10 mouse cellular contexts compared by ENCODE assay signal in the genomic region with DNA sequence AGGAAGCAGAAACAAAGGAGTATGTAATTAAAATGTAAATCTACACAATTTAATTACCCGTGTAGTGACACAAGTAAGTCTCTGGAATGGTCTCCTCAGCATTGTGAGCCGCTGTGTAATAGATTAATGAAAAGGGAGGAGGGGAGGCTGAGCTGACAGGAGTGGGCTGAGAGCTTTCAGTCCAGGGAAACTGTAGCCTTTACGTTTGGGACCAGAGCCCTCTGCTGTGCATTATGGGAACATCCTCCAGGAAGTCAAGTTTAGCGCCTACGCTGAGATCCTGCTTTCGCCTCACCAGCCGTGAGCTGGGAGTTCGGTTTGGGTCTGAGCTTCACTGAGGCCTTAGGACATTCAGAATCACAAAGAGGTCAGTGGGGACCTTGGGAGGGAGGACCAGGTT. TPM values are rescaled to one million over a fixed set of nuclear protein-coding genes. Genes with fewer than 3 reads are reported as not detected.
DNase-seq lines count a peak whose midpoint lies in the region; ATAC-seq and TF ChIP-seq lines count a peak whose summit lies in the region.
"Had no signal": no experiment of that assay in that cellular context is flagged by ENCODE, and none has a peak within 500 bp of the region (broad histone marks: within the 10 kb centered on the region; RNA-seq: fewer than 3 reads in every experiment).

No protein-coding gene starts in this region.

- 17% methylated on average over 8 of the region's 8 CpGs for WGBS in kidney, postnatal 0 days
- WGBS in embryonic facial prominence, embryonic 14.5 days = 22% methylated on average over 8 of the region's 8 CpGs

- peak; percentile 75 for TF ChIP-seq CTCF in kidney, postnatal 0 days (IDR thresholded peaks at IDR 0.05; ENCODE audit: low read depth)

- DNase-seq in kidney, postnatal 0 days (ENCODE audit: low spot score) = peak; percentile 91
- no peak for DNase-seq in kidney, adult 8-10 months
- peak; percentile 80 for DNase-seq in brain, adult 2 months (ENCODE audit: low read depth, low spot score)
- DNase-seq in embryonic facial prominence, embryonic 14.5 days (ENCODE audit: low spot score) = peak; percentile 50
- peak; percentile 57 for DNase-seq in mesoderm, embryonic 11.5 days (ENCODE audit: low read depth, low spot score)
- no peak for DNase-seq in layer of hippocampus, adult 9-11 months
- no peak for DNase-seq in thymus, postnatal 14 days

- no peak overlapping the region for H3K4me3 ChIP-seq in kidney, postnatal 0 days (replicated peaks; ENCODE audit: low read depth, low read length)
- H3K4me3 ChIP-seq in embryonic facial prominence, embryonic 14.5 days (ENCODE audit: low read depth, low read length) = no peak overlapping the region
- H3K4me3 ChIP-seq: myocyte had no signal

- no peaks in the 10 kb centered on the region for H3K36me3 ChIP-seq in kidney, postnatal 0 days (ENCODE audit: insufficient read depth, low read length)
- no peaks in the 10 kb centered on the region for H3K36me3 ChIP-seq in embryonic facial prominence, embryonic 14.5 days (ENCODE audit: control insufficient read depth, insufficient read depth, low read length)

- H3K27me3 ChIP-seq in kidney, postnatal 0 days (ENCODE audit: insufficient read depth, low read length) = no peaks in the 10 kb centered on the region
- no peaks in the 10 kb centered on the region for H3K27me3 ChIP-seq in embryonic facial prominence, embryonic 14.5 days (replicated peaks; ENCODE audit: control insufficient read depth, insufficient read depth, low read length)

- peak; percentile 57; the same call in 1 of the 2 replicates for ATAC-seq in kidney, postnatal 0 days (replicated peaks; ENCODE audit: low FRiP score, low read depth)
- no peak; the same call in 1 of the 2 replicates for ATAC-seq in embryonic facial prominence, embryonic 14.5 days (ENCODE audit: low read depth)
- ATAC-seq in CD4-positive, CD25-positive, alpha-beta regulatory T cell, adult 4 months = no peak

- H3K9ac ChIP-seq in kidney, postnatal 0 days (ENCODE audit: low read depth, low read length) = no peak overlapping the region
- no peak overlapping the region for H3K9ac ChIP-seq in embryonic facial prominence, embryonic 14.5 days (ENCODE audit: low read depth, low read length)

- H3K27ac ChIP-seq in kidney, postnatal 0 days = no peak overlapping the region
- no peak overlapping the region for H3K27ac ChIP-seq in embryonic facial prominence, embryonic 14.5 days (replicated peaks; ENCODE audit: low read depth, low read length)

- no peaks in the 10 kb centered on the region for H3K4me1 ChIP-seq in kidney, postnatal 0 days (replicated peaks; ENCODE audit: insufficient read depth, low read length)
- H3K4me1 ChIP-seq in embryonic facial prominence, embryonic 14.5 days (ENCODE audit: control insufficient read depth, insufficient read depth, low read length) = no peaks in the 10 kb centered on the region

- H3K4me2 ChIP-seq in kidney, postnatal 0 days (ENCODE audit: low read length) = no peak overlapping the region
- H3K4me2 ChIP-seq in embryonic facial prominence, embryonic 14.5 days (ENCODE audit: low read depth, low read length) = no peak overlapping the region

- H3K9me3 ChIP-seq in kidney, postnatal 0 days (replicated peaks; ENCODE audit: low read length) = 0 out of 2 replicates have a peak, but pooled peaks cover 6% of the 10 kb centered on the region
- peaks cover 30% of the 10 kb centered on the region for H3K9me3 ChIP-seq in embryonic facial prominence, embryonic 14.5 days (ENCODE audit: control insufficient read depth, low read length)

RNA-seq across cellular contexts. Expression of gene Zfp663, which starts 19.1 kb away (rescaled TPM):
- 0.58 and 0.60 TPM in 2 replicates for polyA plus RNA-seq in kidney, postnatal 0 days (2015; fragmentation: Nextera tagmentation; extraction: Ambion mirVana)
- polyA plus RNA-seq in embryonic facial prominence, embryonic 14.5 days (2014; fragmentation: Nextera tagmentation; extraction: Ambion mirVana) = 0.55 and 0.64 TPM in 2 replicates
- not detected for polyA plus RNA-seq in CD4-positive, CD25-positive, alpha-beta regulatory T cell, adult 4 months (2017; shearing (Covaris generic))
- polyA plus RNA-seq: large intestine, adult 2 months; myocyte had no signal

RNA-seq across cellular contexts. Expression of gene Elmo2, which starts 23.2 kb away (rescaled TPM):
- polyA plus RNA-seq in kidney, postnatal 0 days (2015; fragmentation: Nextera tagmentation; extraction: Ambion mirVana) = 51.5 and 59.3 TPM in 2 replicates
- polyA plus RNA-seq in embryonic facial prominence, embryonic 14.5 days (2014; fragmentation: Nextera tagmentation; extraction: Ambion mirVana) = 70.6 and 77.3 TPM in 2 replicates
- polyA plus RNA-seq in CD4-positive, CD25-positive, alpha-beta regulatory T cell, adult 4 months (2017; shearing (Covaris generic)) = 10 to 100 TPM; 37.2 to 65.4 TPM

RNA-seq across cellular contexts. Expression of gene Zfp334, which starts 38.6 kb away (rescaled TPM):
- polyA plus RNA-seq in kidney, postnatal 0 days (2015; fragmentation: Nextera tagmentation; extraction: Ambion mirVana) = 3.6 and 4.7 TPM in 2 replicates
- 8.7 TPM in 2 replicates for polyA plus RNA-seq in embryonic facial prominence, embryonic 14.5 days (2014; fragmentation: Nextera tagmentation; extraction: Ambion mirVana)
- not detected for polyA plus RNA-seq in CD4-positive, CD25-positive, alpha-beta regulatory T cell, adult 4 months (2017; shearing (Covaris generic))

RNA-seq across cellular contexts. Expression of gene Ocstamp, which starts 50.7 kb away (rescaled TPM):
- 0.11 and 0.14 TPM in 2 replicates for polyA plus RNA-seq in kidney, postnatal 0 days (2015; fragmentation: Nextera tagmentation; extraction: Ambion mirVana)
- 0.35 and 1.1 TPM in 2 replicates for polyA plus RNA-seq in embryonic facial prominence, embryonic 14.5 days (2014; fragmentation: Nextera tagmentation; extraction: Ambion mirVana)
- polyA plus RNA-seq in CD4-positive, CD25-positive, alpha-beta regulatory T cell, adult 4 months (2017; shearing (Covaris generic)) = not detected
- polyA plus RNA-seq: myocyte had no signal

Comparison
In these comparisons a context has a peak if more than half of its experiments do, and no peak if none do; other contexts are left out.
1. DNase-seq: peak in kidney, postnatal 0 days (single experiment), brain, adult 2 months (single experiment), embryonic facial prominence, embryonic 14.5 days (single experiment) and mesoderm, embryonic 11.5 days (single experiment); none in kidney, adult 8-10 months (0 of 2), layer of hippocampus, adult 9-11 months (single experiment) and thymus, postnatal 14 days (single experiment).